9 mouse cellular contexts compared by ENCODE assay signal in genomic region chr12:86787020-86787553, GRCm38 (mm10). TPM values are rescaled to one million over a fixed set of nuclear protein-coding genes. Genes with fewer than 3 reads are reported as not detected.
A peak's percentile ranks its signal among the peaks of the same experiment; 100 is the strongest.
DNase-seq lines count a peak whose midpoint lies in the region; ATAC-seq lines count a peak whose summit lies in the region.
"Had no signal": no experiment of that assay in that cellular context is flagged by ENCODE, and none has a peak within 500 bp of the region (broad histone marks: within the 10 kb centered on the region; RNA-seq: fewer than 3 reads in every experiment).

No protein-coding gene starts in this region.

- no peaks in the 10 kb centered on the region for H3K9me3 ChIP-seq in forebrain, embryonic 10.5 days
- H3K9me3 ChIP-seq in midbrain, embryonic 11.5 days (ENCODE audit: control insufficient read depth, low read length) = no peaks in the 10 kb centered on the region

- H3K27ac ChIP-seq in forebrain, embryonic 10.5 days = peak overlapping the region; percentile 74
- H3K27ac ChIP-seq in midbrain, embryonic 11.5 days (ENCODE audit: low read depth, low read length) = peak overlapping the region; percentile 77

- H3K4me1 ChIP-seq in forebrain, embryonic 10.5 days = peaks cover 46% of the 10 kb centered on the region
- H3K4me1 ChIP-seq in midbrain, embryonic 11.5 days (ENCODE audit: control insufficient read depth, insufficient read depth, low read length) = peaks cover 26% of the 10 kb centered on the region

- no peak overlapping the region for H3K9ac ChIP-seq in midbrain, embryonic 11.5 days (ENCODE audit: low read length)

- no peaks in the 10 kb centered on the region for H3K27me3 ChIP-seq in forebrain, embryonic 10.5 days (ENCODE audit: poor library complexity, severe bottlenecking)
- no peaks in the 10 kb centered on the region for H3K27me3 ChIP-seq in midbrain, embryonic 11.5 days (ENCODE audit: control insufficient read depth, insufficient read depth, low read length)

- peak; percentile 90 for ATAC-seq in midbrain, embryonic 11.5 days (ENCODE audit: low FRiP score)
- ATAC-seq in granulocyte monocyte progenitor cell, adult 5-6 weeks (replicated peaks; ENCODE audit: poor library complexity, severe bottlenecking) = no peak
- ATAC-seq in megakaryocyte, adult 5-6 weeks (ENCODE audit: poor library complexity, severe bottlenecking) = no peak

- no peaks in the 10 kb centered on the region for H3K36me3 ChIP-seq in forebrain, embryonic 10.5 days (replicated peaks)
- H3K36me3 ChIP-seq in midbrain, embryonic 11.5 days (ENCODE audit: control insufficient read depth, insufficient read depth, low read length) = no peaks in the 10 kb centered on the region

- DNase-seq in 3T3-L1 (ENCODE audit: low read depth, low spot score) (peak; percentile 94), NIH3T3 (ENCODE audit: low read depth) (peak; percentile 79)
- peak; percentile 47 for DNase-seq in forebrain, embryonic 10.5 days (ENCODE audit: extremely low spot score, low spot score)
- peak; percentile 96 for DNase-seq in midbrain, embryonic 11.5 days (ENCODE audit: low spot score, missing footprints)
- no peak for DNase-seq in thymus, postnatal 25 days
- DNase-seq in ovary, postnatal 10 days (ENCODE audit: low spot score) = no peak
- DNase-seq: layer of hippocampus, adult 9-11 months had no signal

- no peak overlapping the region for H3K4me3 ChIP-seq in forebrain, embryonic 10.5 days
- no peak overlapping the region for H3K4me3 ChIP-seq in midbrain, embryonic 11.5 days (ENCODE audit: low read depth, low read length)

- no peak overlapping the region for H3K4me2 ChIP-seq in midbrain, embryonic 11.5 days

- 40% methylated on average over 4 of the region's 4 CpGs for WGBS in forebrain, embryonic 10.5 days
- 20% methylated on average over 4 of the region's 4 CpGs for WGBS in midbrain, embryonic 11.5 days

RNA-seq across cellular contexts. Expression of gene Lrrc74a, which starts 52.9 kb away (rescaled TPM):
- not detected in 2 replicates for polyA plus RNA-seq in forebrain, embryonic 10.5 days (2016; fragmentation: Nextera tagmentation; extraction: Ambion mirVana)
- polyA plus RNA-seq in midbrain, embryonic 11.5 days (2014; fragmentation: Nextera tagmentation; extraction: Ambion mirVana) = not detected in 2 replicates
- not detected in 2 replicates for total RNA-seq in granulocyte monocyte progenitor cell, adult 5-6 weeks (2014; fragmentation: Nextera tagmentation)
- not detected in 2 replicates for total RNA-seq in granulocyte monocyte progenitor cell, adult 5-6 weeks (2017)
- not detected in 2 replicates for total RNA-seq in megakaryocyte, adult 5-6 weeks (2015)
- not detected in 2 replicates for total RNA-seq in megakaryocyte, adult 5-6 weeks (2017)

Comparison
In these comparisons a context has a peak if more than half of its experiments do, and no peak if none do; other contexts are left out.
1. DNase-seq: peak in 3T3-L1 (single experiment), NIH3T3 (single experiment), forebrain, embryonic 10.5 days (single experiment) and midbrain, embryonic 11.5 days (single experiment); none in thymus, postnatal 25 days (single experiment) and ovary, postnatal 10 days (single experiment).